Mouse (Mus musculus) cerebellum, postnatal 25 days (tissue): ENCODE data around the gene Elf4.
A peak's percentile ranks its signal among the peaks of the same experiment; 100 is the strongest.
"Not testable (repeated sequence)": the region's sequence is repeated elsewhere in the genome, so short reads cannot be mapped to it uniquely, and the experiment has no call there.

Experiments used
- DNase-seq, 2 experiments: peaks; one replicate each; pipeline ENCODE4 v3.0.0; 2021; ENCODE audit warnings: mixed read lengths in 2 of 2

The Elf4 gene

DNA sequence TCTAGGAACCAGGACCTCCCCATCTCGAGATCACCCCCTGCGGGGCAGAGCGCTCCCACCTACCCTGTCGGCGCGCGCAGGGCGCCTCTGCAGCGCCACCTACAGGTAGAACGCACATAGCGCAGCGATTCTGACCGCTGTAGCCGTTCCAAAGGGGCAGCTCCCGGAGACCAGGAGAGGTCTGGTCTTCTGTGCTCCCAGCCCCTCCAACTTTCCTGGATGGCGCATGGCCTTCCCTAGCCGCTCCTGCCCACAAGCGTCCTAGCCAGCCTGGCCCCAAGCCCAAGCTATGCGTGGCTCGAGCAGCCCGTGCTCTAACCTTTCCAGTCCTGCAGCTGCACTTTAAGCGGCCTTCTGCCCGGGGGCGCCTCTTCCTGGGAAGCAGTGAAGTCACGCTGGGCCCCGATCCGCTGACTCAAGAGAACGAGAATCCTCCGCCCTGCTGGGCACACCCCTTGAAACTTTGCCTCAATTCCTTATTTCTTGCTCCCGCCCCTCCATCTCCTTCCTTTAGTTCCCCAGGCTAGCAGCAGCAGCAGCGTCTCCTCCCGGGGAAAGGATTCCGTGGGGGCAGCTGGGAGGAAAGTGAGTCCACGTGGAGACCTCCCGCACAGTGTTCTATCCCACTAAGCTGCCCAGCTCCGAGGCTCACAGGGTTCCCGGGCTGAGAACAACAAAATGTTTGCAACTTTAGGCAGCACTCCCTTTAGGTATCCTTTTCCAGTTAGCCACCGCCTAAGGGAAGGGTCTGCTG is at the start of gene Elf4:
Elf4 (minus strand) TSS at position 379 of the 754 bp plus-strand sequence.
- peak; percentile 65 to 75 for DNase-seq

GRCm38 (mm10) chrX:48493763-48494162 is 30.8 kb upstream of the Elf4 start:
- DNase-seq: no peak

DNA sequence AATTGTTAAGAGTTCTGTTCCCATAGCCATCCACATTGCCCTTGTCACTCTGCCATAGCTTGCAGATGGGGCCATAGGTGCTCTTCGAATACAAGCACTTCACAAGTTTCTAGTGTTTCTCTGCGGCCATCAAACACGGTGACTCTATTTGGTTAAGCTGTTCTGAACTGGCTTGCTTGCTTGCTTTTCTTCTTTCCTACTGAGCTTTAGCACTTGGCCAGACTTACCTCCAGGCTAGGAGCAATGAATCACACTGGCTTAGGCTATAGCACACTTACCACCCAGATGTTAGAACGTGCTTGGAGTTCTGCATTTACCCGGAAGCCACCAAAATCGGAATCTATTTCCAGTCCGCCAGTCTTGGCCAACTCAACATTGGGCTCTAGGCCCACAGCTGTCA is 18.8 kb upstream of the Elf4 start:
- no peak for DNase-seq

- DNase-seq: no peak
Observed at GRCm38 (mm10) chrX:48481095-48481494, 18.2 kb upstream of the Elf4 start.

DNA sequence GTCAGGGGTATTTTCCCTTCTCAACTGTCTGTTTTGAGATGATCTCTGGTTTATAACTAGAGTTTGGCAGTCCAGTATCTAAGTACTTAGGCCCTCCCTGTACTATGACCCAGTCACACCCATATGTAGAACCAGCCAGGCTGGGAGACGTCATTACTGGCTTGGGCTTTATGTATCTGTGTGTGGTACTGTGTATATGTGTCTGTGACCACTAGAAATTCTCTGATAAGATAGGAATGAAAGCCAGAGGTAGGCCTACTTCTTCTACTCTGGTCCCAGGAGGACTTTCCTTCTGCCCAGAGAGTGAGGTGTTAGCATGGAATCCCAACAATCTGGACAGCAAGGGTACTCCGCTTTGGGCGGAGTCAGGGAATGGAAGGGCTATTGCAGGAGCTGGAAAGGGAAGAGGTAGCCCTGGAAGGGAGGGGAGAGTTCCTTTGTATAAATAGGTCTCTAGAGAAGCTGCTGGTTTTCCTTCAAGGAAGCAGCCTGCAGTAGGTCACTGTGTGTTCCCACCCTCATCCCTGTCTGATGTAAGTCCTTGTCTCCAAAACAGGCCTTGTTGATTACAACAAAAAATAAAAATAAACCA is 4.5 kb upstream of the Elf4 start:
- DNase-seq: no peak

- DNase-seq: no peak
Observed at GRCm38 (mm10) chrX:48466174-48466573, 3.2 kb upstream of the Elf4 start.

GRCm38 (mm10) chrX:48464436-48464835 is 1.5 kb upstream of the Elf4 start:
- DNase-seq: no peak

DNA sequence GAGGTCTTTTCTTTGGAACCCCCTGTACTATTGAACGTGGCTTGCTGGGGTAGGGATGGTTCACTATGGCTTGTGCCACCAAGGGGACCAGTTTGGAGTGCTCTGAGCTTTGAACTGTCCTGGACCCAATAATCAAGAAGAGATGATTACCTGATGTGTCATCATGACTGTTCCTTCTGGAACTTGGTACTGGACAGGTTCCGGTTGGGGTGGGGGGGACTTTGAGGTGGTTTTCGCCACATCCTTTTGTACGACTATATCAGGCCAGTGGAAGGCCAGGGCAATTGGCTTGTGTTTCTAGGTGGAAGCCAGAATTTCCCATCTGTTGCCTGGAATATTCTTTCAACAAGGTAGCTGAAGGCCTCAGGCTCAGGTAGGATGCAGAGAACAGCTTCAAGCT is 704 bp upstream of the Elf4 start:
- no peak for DNase-seq

- DNase-seq: no peak
Observed at GRCm38 (mm10) chrX:48462297-48462696, 635 bp downstream of the Elf4 start.

DNA sequence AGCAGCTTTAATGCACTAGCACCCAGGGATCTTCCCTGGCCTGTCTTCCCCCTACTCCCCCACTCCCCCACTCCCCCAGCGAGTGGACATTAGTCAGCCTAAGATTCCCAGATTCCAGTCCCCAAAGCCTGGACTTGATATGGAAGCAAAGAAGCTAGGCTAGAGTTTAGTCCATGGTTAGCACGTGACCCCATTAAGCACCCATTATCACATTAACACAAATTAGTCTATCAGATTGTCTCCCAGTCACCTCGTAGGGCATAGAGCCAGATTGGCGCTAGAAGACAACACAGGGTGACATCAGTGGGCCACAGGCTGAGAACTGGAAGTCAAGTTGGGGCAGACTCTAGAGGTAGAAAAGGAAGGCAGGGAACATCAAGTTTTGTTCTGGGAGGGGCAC is 1.9 kb downstream of the Elf4 start:
- no peak for DNase-seq

- DNase-seq: no peak
Observed at GRCm38 (mm10) chrX:48460496-48460895, 2.4 kb downstream of the Elf4 start.

DNA sequence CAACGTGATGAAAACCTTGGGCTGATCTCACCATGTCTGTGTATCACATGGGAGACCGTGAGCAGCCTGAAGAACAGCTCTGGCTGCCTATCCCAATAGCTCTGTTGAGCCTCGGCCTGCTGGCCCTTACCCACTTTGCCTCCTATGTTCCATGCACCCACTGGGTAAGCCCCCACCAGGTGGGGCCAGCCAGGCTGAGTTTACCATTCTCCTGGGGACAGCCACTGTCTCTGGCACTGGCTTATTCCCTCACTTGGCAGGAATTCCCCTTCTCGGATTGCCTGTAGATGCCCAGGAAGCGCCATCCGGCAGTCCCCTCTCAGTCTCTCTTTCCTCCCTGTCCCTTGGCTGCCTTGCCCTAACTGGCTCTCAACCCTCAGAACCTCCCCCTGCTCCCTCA is 6.0 kb downstream of the Elf4 start:
- DNase-seq: no peak

DNA sequence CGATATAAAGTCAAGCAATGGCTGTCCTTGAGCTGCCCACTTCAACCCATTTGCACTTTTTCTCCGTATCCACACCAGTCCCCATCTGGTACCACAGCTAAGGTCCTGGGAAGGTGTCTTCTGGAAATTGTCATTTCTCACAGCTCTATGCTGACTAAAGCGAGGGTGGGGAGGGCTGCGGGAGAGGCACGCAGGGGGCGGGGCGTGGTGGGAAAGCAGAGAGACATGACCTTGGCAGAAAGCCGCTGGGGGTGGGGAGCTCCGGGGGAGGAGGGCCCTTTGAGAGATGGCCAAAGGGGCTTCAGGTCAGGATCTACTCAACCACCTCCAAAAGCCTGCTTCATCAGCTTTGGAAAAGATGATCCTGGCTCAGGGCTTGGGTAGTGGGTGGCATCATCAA is 7.9 kb downstream of the Elf4 start:
- no peak for DNase-seq

- no peak for DNase-seq
Observed at GRCm38 (mm10) chrX:48454495-48454878, 8.4 kb downstream of the Elf4 start.

DNA sequence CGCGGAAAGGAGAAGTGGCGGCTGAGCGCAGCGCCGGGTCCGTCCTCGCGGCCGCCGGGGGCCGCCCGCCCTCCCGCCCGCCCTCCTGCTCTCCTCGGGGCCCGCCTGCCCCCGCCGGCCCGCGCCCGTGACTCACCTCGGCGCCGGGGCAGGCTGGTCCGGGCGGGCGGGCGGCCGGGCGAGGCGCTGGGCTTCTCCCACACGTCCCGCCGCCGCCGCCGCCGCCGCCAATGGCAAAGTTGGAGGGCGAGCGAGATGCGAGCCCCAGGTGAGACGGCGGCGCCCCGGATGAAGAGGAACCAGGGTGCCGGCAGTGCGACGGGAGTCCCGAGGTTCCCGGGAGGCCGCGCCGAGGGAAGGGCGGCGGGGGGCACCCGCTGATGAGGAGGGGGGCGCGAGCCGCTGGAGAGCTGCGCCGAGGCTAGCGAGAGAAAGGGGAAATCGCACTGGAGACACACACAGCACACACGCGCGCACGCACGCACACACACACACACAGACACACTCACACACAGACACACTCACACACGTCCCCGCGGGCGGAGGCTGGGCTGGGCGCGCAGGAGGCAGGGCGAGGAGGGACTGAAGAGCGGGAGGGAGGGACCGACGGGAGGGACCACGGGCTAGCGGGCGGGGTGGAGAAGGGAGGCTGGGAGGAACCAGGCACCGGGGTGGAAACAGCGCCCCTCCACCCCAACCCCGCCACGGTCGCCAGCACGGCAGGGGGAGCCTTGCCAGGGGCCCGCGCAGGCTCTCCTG is 9.0 kb downstream of the Elf4 start:
- peak in 1 of 2 experiments; percentile 11 for DNase-seq

DNA sequence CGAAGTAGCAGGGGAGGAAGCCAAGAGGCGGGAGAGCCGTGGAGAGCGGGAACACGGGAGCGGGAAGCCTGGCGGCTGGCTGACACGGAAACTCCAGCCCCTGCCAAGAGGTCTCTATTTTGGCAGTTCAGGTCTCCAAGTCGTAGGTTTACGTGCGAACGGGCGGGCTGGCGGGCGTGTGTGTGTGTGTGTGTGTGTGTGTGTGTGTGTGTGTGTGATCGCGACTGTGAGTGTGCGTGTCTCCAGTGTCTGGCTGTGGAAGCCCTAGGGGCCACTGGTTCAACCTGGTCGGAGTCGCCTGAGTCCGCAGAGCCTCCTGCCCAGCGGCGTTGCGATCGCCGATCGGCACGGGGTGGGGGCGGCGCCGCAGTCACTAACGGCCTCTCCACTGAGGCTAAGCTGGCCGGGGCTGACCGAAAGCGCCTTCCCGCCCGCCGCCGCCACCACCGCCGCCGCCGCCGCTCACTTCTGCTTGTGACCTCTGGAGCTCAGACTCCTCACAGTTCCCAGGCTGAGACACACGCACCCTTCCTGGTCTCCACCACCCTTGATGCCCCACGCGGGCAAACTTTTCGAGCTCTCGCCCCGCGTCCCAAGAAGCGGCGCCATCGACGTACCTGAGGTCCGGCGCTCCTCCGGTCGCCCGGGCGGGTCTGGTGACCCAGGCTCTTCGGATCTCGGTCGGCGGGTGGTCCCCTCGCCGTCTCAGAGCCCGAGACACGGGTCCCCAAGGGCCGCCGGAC is 9.8 kb downstream of the Elf4 start:
- DNase-seq: peak in 1 of 2 experiments; percentile 9

DNA sequence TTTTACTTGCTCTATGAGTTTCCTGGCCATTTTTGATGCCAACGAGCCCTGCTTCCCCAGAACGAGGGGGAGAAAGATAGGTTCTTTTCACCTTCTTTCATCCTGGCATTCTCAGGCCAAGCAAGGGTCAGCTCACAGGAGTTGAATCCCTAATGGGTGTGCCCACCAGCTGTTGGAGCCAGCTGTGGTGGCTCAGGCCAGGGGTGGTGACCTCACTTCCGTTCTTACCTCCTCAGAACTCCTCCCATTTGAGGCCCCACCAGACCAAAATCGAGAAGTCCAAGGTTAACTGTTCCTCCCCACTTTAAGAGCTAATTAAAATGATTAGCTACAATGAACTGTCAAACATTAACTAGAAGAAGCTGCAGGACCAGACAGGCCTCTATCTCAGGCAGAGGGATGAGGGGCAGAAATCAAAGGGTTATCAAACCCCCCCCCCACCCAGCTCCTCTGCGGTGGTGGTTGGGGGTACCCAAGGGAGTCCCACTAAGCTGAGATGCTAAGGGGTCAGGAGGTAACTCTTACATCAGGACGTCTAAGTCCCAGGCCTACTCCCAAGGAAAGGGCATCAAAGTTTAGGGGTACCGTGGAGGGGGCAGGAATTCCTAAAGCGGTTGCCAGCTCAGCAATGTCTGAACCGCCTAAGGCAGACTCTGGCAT is 10.6 kb downstream of the Elf4 start:
- DNase-seq: no peak

GRCm38 (mm10) chrX:48449646-48450045 is 13.3 kb downstream of the Elf4 start:
- DNase-seq: no peak

- no peak for DNase-seq
Observed at GRCm38 (mm10) chrX:48444677-48445076, 18.3 kb downstream of the Elf4 start.

- DNase-seq: no peak
Observed at GRCm38 (mm10) chrX:48441954-48442353, 21.0 kb downstream of the Elf4 start.

DNA sequence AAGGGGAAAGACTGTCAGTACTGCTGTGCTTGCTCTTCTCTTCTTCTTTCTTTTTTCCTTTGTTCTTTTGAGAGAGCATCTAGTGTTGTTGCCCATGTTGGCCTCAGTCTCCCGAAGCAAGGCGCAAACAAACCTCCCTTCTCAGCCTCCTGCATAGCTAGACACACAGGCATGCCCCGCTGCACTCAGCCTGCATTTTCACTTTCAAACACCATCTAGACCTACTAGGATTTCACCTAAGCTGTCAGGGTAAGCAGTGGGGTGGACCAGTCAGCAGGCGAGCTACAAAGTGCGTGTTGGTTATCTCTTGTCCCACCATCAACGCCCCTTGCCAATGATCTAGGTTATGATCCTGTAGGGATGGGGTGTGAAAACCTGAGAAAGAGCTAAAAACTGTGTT is 21.4 kb downstream of the Elf4 start:
- no peak for DNase-seq

DNA sequence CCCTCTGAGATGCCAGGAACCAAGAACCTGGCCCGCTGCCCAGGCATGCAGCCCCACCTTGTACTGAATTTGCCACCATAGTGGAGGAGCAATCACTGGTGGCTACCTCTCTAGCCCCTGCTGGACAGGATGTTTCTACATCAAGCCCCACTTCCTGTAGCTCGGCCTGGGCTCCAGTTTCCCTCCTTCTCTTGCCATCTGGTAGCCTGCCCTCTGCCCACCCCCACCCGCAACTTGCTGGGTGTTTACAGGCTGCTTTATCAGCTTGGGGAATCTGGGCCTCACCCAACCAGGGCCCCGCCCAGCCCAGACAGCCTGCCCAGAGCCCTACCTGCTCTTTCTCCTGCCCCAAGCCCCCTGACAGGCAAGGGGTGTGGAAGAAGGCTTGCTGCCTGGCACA is 23.9 kb downstream of the Elf4 start:
- no peak for DNase-seq

GRCm38 (mm10) chrX:48436082-48436481 is 26.9 kb downstream of the Elf4 start:
- DNase-seq: not testable (repeated sequence)
